18 mouse cellular contexts compared by ENCODE assay signal in the genomic region with DNA sequence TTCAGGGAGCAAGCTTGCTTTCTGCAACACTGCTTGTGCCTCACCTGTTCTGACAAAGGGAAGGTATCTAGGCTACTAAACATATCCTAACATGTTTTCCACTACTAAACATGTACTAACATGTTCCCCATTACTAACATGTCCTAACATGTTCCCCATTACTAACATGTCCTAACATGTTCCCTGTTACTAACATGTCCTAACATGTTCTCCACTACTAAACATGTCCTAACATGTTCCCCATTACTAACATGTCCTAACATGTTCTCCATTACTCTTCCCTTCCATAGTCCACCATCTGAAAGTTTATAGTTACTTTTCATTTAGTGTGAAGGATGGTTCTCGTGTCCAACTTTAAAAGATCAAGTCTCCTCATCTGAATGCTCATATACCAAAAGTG.
DNase-seq lines count a peak whose midpoint lies in the region; TF ChIP-seq lines count a peak whose summit lies in the region.
"Had no signal": no experiment of that assay in that cellular context is flagged by ENCODE, and none has a peak within 500 bp of the region (broad histone marks: within the 10 kb centered on the region; RNA-seq: fewer than 3 reads in every experiment).

No protein-coding gene starts in this region.

- TF ChIP-seq POLR2A in CH12.LX (IDR thresholded peaks at IDR 0.05; ENCODE audit: low read depth, low read length) (no peak), ES-Bruce4 (IDR thresholded peaks at IDR 0.05; ENCODE audit: insufficient read depth, low read length) (no peak)

- H3K27ac ChIP-seq in CH12.LX (ENCODE audit: insufficient read depth, low read depth) (no peak overlapping the region), ES-Bruce4 (ENCODE audit: insufficient read depth, low read length) (peak overlapping the region; percentile 83)

- H3K4me3 ChIP-seq in CH12.LX (replicated peaks in 1 of 3; ENCODE audit: low read depth in 2 of 3, low read length in 2 of 3, poor library complexity in 1 of 3) (no peak overlapping the region), ES-Bruce4 (ENCODE audit: low read depth, low read length) (no peak overlapping the region)

- H3K9ac ChIP-seq in CH12.LX (ENCODE audit: insufficient read depth, low read depth) (no peak overlapping the region), ES-Bruce4 (ENCODE audit: low read depth, poor library complexity, severe bottlenecking) (no peak overlapping the region)

- TF ChIP-seq CTCF in CH12.LX (conservative IDR thresholded peaks at IDR 0.05 in 1 of 2, IDR thresholded peaks at IDR 0.05 in 1 of 2; ENCODE audit: low read depth in 2 of 2, low read length in 2 of 2), result no peak
- TF ChIP-seq CTCF in ES-Bruce4 (IDR thresholded peaks at IDR 0.05; ENCODE audit: low read depth, low read length), result no peak

- no peak for TF ChIP-seq RAD21 in CH12.LX (IDR thresholded peaks at IDR 0.05; ENCODE audit: low read depth, low read length)

- in situ Hi-C loops in CH12.LX (cut with MboI; ENCODE audit: low pct_ligation_motif_present, low pct_unique_long_range_greater_than_20kb, low sequenced_read_pairs), result loop anchor here (25.0 kb wide), 2 partner anchors 257 to 482 kb away; partner anchors contain the start of gene Lhfpl3

- no peaks in the 10 kb centered on the region for H3K79me2 ChIP-seq in CH12.LX (replicated peaks; ENCODE audit: control insufficient read depth, extremely low read depth, insufficient read depth, poor library complexity, severe bottlenecking)

- no peaks in the 10 kb centered on the region for H3K4me1 ChIP-seq in CH12.LX (ENCODE audit: control insufficient read depth in 1 of 2, insufficient read depth in 2 of 2)
- no peaks in the 10 kb centered on the region for H3K4me1 ChIP-seq in ES-Bruce4 (ENCODE audit: control insufficient read depth, insufficient read depth, low read length)

- no peak overlapping the region for H3K4me2 ChIP-seq in CH12.LX (ENCODE audit: insufficient read depth, low read depth, poor library complexity, severe bottlenecking)

- H3K9me3 ChIP-seq in CH12.LX (replicated peaks; ENCODE audit: low read length) (no peaks in the 10 kb centered on the region), ES-Bruce4 (replicated peaks; ENCODE audit: control insufficient read depth, insufficient read depth, low read length, poor library complexity, severe bottlenecking) (peaks cover 11% of the 10 kb centered on the region; the same call in 1 of the 2 replicates)
- H3K9me3 ChIP-seq: G1E had no signal

- H3K27me3 ChIP-seq in CH12.LX (replicated peaks) (no peaks in the 10 kb centered on the region), ES-Bruce4 (ENCODE audit: control insufficient read depth, insufficient read depth, low read length, poor library complexity, severe bottlenecking) (no peaks in the 10 kb centered on the region)
- H3K27me3 ChIP-seq: Patski had no signal

- DNase-seq in CH12.LX (ENCODE audit: extremely low read depth), result peak; percentile 6
- DNase-seq in embryo, embryonic 10 days (ENCODE audit: low spot score), result no peak
- no peak for DNase-seq in urinary bladder, postnatal 10 days (ENCODE audit: low spot score)
- DNase-seq: adrenal gland, adult 2 months; adrenal gland, adult 8-10 months; adrenal gland, postnatal 10 days; adrenal gland, postnatal 14 days; adrenal gland, postnatal 25 days; adrenal gland, postnatal 36 days; B cell, adult 2 months; cerebellum, adult 11 months; cerebellum, adult 11-12 months; cerebellum, adult 18-20 months; cerebellum, adult 2 months; cerebellum, adult 8-10 months had no signal

- TF ChIP-seq EP300 in CH12.LX (IDR thresholded peaks at IDR 0.05; ENCODE audit: low read length) (no peak), ES-Bruce4 (IDR thresholded peaks at IDR 0.05; ENCODE audit: insufficient read depth, low read depth, low read length) (no peak)

- H3K36me3 ChIP-seq in CH12.LX (replicated peaks in 1 of 2; ENCODE audit: control insufficient read depth in 1 of 2, insufficient read depth in 1 of 2, low read length in 1 of 2) (no peaks in the 10 kb centered on the region), ES-Bruce4 (ENCODE audit: control insufficient read depth, insufficient read depth, low read length, poor library complexity, severe bottlenecking) (no peaks in the 10 kb centered on the region)
- H3K36me3 ChIP-seq: G1E had no signal

- dilution Hi-C loops in CH12.LX (cut with MboI; ENCODE audit: extremely low pct_ligation_motif_present, extremely low pct_unique_long_range_greater_than_20kb, low sequenced_read_pairs), result no loop called here

TF ChIP-seq in CH12.LX, 34 proteins besides CTCF, POLR2A, EP300 and RAD21:
- TF ChIP-seq CHD1 (IDR thresholded peaks at IDR 0.05; ENCODE audit: low read depth, low read length) (peak; percentile 99), MXI1 (IDR thresholded peaks at IDR 0.05; ENCODE audit: low read depth, low read length) (no peak)
TF ChIP-seq in CH12.LX: peak in this region for 1.
